Mouse (Mus musculus): ENCODE results near the gene Kcnh4.
A peak's percentile ranks its signal among the peaks of the same experiment; 100 is the strongest.

Kcnh4 gene

GRCm38 (mm10) chr11:100735134-100735865 lies 24.4 kb downstream of the Kcnh4 start:
- DNase-seq (ENCODE audit: low read depth, low spot score) = no peak

DNA sequence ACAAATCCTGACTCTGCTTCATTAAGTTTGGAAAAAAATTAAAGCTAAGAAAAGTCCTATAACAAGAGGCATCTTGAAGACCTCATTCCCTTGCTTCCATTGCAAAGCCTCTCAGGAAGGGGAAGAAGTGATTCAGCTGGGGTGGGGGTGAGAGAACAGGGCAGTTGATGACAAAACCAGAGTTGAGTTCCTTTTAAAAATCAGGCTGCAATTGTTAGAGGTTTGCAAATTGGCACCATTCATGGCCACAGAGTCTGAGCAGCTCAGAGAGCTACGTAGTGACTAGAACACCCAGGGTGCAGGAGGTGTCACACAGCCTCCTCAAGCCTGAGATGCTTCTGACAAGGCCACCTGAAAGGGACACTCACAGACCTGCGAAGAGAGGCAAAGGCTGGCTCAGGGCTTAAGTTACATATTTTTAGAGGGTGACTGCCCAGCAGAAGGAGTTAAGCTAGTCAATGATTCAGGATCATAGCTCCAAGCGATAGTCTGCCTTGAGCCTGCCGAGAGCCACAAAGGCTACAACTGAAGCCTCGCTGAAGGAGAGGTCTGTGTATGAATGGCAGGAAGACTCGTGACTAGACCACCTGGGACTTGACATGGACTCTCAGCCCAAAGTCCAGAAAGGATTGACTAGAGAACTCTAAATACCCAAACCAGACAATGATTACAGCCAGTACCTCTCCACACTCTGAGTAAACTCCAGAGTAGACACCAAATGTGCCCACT lies 29.1 kb downstream of the Kcnh4 start:
- DNase-seq (ENCODE audit: low read depth, low spot score) = no peak

DNA sequence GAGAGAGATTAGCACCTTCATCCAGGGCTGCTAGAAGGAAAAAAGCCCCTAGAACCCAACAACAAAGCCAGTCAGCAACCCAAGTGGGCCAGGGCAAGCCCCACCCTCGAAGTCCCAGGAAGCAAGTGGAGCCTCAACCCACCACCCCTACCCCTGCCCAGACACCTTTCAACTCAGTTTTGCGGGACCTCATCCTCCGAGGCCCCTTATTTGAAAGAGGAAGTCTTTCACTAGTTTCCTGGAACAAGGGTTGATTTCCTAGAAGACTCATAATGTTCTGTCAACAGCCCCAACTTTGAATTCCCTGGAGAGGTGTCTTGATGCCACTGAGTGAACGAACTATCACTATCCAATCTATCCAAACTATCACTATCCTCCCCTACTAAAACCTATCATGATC lies 29.8 kb downstream of the Kcnh4 start:
- no peak for DNase-seq (ENCODE audit: low read depth, low spot score)

DNA sequence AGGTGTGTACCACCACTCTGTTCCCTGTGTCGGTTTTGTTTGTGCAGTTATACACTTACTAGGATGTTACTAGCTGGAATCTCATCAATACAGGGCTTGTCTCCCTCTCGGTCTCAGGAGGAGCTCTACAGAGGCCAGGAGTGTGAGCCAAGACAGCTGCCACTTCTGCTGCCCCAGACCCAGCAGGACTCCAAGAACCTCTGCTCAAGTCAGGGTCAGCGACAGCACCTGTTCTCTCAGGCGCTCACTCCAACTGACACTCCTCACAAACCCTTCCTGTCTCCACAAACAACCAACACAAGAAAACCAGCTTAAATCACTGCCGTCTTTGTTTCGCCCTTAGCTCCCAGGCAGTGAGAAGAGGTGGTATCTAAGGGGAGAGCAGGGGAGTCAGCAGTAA lies 31.1 kb downstream of the Kcnh4 start:
- DNase-seq (ENCODE audit: low read depth, low spot score) = no peak

DNA sequence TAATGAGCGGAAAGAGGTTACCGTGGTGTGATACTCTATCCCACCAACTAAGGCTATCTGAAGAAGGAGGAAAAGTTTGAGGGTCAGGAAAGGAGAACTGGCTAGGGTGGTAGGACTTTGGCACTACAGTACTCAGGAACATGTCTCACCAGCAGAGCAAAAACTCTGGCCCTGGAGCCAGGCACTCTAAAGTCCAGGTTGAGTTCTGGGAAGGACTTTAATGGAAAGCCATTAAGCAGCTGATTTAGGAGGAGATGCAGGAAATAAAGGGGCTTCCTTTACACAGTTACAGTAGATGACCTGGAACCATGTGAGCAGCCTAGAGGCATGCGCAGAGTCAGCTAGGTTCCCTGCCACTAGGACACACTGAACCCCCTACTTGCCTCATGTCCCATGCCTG lies 32.5 kb downstream of the Kcnh4 start:
- DNase-seq (ENCODE audit: low read depth, low spot score) = no peak

DNA sequence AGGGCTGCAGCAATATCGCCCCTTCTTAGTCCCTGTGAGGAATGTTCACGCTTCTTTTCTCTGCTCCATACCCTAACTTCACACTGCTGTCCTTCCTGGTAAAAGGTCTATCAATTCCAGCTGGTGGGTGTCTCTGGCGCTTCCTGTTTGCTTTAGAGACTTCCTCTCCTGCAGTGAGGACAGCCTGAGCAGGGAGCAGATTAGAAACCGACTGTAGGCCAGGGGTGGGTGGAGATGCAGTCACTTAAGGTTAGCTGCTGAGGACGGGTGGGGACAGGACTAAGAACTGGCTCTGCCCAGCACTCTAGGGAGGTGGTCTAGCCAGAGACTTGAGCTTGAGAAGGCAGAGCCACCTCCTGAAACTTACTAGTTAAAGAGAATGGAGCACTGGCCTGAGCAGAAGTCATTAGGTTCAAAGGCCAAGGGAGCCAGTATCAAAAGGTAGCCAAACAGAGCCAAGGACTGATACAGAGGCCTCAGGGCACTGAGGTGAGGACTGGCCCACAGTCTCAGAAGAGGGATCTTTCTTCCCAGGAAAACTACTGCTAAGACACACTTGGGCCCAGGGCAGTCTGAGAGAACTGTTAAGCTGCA lies 34.7 kb downstream of the Kcnh4 start:
- DNase-seq (ENCODE audit: low read depth, low spot score) = no peak

GRCm38 (mm10) chr11:100722493-100723028 lies 37.2 kb downstream of the Kcnh4 start:
- DNase-seq (ENCODE audit: low read depth, low spot score) = no peak

DNA sequence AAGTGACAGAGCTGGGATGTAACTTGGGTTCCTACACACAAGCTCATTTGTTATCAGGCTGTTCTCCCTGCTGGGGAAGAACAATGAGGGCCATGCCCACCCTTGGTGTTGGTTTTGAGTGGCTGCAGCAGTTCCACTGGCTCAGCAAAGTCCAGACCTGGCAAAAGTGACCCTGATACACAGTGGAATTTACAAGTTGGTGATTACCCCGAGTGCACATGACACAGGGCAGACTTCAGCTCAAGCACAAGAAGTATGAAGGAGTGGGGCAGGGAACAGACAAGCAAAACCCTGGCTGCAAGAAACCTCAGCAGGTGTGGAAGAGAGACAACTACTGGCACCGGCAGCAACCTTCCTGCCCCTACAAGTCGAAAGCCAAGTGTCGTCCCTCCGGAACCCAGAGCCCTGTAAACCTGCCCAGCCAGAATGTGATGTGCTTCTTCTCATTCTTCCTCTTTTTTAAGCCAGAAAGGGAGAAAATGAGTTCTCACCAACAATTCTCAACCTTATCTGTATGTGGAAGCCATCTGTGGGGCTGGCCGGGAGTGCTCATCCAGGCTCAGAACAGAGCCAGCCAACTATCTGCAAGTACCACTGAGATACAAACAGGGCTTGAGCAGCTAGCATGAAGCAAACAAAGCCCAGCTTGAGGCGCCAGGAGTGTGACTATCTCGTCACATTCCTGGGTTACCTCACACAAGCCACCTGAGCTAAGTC lies 37.8 kb downstream of the Kcnh4 start:
- no peak for DNase-seq (ENCODE audit: low read depth, low spot score)

DNA sequence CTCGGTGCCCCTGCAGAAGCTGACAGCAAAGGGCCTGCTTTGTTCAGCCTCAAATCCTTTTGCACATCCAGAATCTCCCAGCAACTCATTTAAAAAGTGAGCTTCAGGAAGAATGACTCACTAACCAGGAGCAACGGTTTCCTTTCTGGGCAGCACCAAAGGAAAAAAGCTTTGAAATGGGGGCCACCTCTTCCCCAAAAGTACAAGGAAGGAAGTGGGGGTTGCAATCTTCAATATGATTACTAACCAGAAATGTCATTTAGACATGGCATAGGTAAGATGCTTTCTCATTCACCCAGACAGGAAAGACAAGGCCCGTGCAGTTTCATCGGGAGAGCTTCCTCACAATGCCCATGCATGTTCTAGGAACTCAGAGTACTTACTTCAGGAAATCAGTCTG lies 38.5 kb downstream of the Kcnh4 start:
- DNase-seq (ENCODE audit: low read depth, low spot score) = no peak

GRCm38 (mm10) chr11:100720345-100720744 lies 39.4 kb downstream of the Kcnh4 start:
- DNase-seq (ENCODE audit: low read depth, low spot score) = no peak

- no peak for DNase-seq (ENCODE audit: low read depth, low spot score)
Observed at GRCm38 (mm10) chr11:100719893-100720292, 39.8 kb downstream of the Kcnh4 start.

- no peak for DNase-seq (ENCODE audit: low read depth, low spot score)
Observed at GRCm38 (mm10) chr11:100719312-100719711, 40.4 kb downstream of the Kcnh4 start.

- no peak for DNase-seq (ENCODE audit: low read depth, low spot score)
Observed at GRCm38 (mm10) chr11:100718866-100719265, 40.9 kb downstream of the Kcnh4 start.

DNA sequence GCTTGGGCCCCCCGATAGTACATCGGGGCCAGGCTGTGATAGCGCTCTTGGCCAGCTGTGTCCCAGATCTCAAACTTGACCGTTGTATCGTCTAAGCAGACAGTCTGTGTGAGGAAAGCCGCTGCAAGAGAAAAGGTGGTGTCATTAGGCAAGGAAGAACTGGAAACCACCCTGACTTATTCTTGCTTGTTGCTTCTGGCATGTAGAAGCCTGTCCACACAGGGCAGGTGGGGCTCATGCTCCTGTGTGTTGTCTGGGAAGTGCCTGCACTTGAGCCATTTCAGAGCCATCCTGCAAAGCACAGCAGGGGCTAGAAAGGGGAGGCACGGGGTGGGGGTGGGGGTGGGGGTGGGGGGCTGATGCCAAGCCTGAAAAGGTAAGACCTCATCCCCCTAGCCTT lies 41.3 kb downstream of the Kcnh4 start:
- DNase-seq (ENCODE audit: low read depth, low spot score) = no peak

DNA sequence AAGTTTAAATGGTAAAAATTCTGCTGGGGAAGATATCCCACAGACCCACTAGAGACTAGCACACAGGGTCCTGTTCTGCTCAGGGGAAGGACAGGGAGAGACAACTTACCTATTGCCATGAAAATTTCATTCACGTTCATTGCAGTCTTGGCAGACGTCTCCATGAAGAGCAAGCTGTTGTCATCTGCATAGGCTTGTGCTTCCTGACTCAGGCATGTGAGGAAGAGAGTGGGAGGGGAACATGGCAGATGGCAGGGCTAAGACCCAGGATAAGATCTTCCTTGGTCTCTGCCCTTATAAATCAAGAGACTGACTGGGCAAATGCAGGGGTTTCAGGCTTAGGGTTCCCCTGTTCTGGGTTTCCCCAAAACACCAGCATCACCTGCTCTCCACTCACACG lies 43.1 kb downstream of the Kcnh4 start:
- no peak for DNase-seq (ENCODE audit: low read depth, low spot score)

DNA sequence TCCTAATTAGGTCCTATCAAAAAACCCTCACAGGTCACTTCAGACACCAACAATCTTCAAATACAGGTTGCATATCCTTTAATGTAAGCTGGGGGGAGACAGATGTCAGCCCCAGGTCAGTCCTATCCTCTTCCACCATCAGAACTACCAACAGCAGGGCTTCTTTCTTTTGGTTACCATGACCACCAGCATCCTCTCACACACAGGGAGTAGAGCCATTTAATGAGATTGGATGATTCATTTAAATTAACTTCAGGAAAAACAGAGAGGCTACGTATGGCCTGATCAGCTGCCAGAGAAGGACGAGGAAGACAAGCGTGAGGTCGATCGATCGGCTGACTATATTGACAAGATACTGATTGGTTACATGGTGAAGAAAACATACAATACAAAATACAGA lies 44.8 kb downstream of the Kcnh4 start:
- DNase-seq (ENCODE audit: low read depth, low spot score) = no peak

GRCm38 (mm10) chr11:100714534-100714915 lies 45.2 kb downstream of the Kcnh4 start:
- no peak for DNase-seq (ENCODE audit: low read depth, low spot score)

DNA sequence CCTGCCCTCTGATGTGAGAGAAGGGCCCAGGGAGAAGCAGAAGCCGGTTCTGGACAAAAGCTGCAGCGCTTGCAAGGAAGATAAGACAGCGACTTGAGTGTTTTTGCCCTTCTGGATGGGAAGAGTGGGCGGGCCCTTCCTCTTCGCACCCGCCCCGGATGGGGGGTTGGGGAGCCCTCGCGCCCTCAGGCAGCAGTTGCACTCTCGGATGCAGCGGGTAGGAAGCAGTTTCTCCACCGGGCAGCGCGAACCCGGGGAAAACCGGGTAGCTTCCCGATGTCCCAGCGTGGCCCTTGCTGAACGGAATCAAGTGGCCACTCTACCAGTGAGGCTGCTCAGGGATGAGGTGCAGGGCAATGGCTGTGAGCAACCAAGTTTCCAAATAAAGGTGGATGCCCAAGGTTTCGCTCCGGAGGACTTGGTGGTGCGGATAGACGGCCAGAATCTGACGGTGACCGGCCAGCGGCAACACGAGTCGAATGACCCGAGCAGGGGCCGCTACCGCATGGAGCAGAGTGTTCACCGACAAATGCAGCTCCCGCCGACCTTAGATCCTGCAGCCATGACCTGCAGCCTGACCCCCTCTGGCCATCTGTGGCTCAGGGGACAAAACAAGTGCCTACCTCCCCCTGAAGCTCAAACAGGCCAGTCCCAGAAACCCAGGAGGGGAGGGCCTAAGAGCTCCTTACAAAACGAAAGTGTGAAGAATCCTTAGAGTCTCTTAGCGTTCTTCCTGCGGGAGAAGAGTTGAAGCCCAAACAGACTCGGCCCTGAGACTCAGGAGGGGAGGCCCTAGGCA lies 45.8 kb downstream of the Kcnh4 start, which contains the start of gene Hspb9:
Gene Hspb9 (plus strand): TSS at position 116 of the 799 bp plus-strand sequence.
- no peak for DNase-seq (ENCODE audit: low read depth, low spot score)

DNA sequence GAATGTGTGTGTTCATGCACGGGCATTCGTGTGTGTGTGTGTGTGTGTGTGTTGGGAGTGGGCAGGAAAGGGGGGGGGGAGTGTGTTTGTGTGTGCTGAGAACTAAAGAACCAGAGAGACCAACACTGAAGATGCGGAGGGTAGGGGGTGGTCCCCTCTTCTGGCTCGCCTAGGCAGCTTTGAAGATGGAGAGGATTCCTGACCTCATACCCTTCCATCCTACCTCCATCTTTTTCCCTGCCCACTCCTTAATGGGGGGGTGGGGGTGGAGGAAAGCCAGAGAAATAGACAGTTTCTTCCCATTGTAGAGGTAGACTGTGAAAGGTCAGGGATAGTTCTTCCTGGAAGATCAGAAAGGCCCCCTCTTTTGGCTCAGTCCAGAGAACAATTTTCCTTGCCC lies 46.6 kb downstream of the Kcnh4 start:
- DNase-seq (ENCODE audit: low read depth, low spot score) = no peak

- DNase-seq (ENCODE audit: low read depth, low spot score) = peak; percentile 62
Observed at GRCm38 (mm10) chr11:100711783-100712615, 47.7 kb downstream of the Kcnh4 start, which contains the start of gene Kat2a. Gene Kat2a (minus strand): TSS chr11:100712465.

Data from brain, embryonic 18.5 days (tissue).